Mouse (Mus musculus): ENCODE results near the gene Spic. TPM values are rescaled to one million over a fixed set of nuclear protein-coding genes. Genes with fewer than 3 reads are reported as not detected.

Spic gene
- total RNA-seq (2021), result not detected

DNA sequence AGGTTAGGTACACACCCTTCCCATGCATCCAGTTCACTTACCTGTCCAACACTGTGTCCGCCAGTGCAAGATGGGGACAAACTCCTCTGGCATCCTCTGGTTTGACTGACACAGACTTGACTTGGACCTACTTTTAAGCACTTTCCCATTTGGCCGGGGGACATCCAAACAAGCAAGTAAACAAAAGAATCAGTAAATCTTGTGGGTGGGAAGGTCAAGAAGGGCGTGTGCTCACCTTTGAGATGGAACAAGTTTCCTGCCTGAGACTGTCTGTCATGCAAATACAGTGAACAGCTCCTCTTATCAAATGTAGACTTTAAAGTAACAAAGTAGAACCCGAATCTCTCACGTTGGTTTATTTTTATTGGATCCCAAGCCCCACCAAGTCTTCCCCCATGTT lies at the start of gene Spic:
TSS of gene Spic (minus strand) at position 91 of the 400 bp plus-strand sequence.
- DNase-seq (ENCODE audit: low spot score in 2 of 2), result no peak
- intact Hi-C loops (cut with DNase I), result no loop called here

DNA sequence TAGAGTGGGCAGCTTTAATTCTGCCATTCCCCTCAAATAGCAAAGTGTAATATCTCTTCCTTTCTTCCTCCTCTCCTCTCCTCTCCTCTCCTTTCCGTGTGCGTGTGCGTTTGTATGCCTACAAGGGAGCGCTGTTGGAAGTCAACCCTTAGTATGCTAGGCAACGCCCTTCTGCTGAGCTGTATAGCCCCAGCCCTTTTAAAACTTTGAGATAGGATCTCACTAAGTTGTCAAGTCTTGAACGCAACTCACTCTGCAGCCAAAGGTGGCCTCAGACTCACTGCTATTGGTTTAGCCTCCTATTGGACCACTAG lies 47.5 kb upstream of the Spic start:
- intact Hi-C loops (cut with DNase I), result loop anchor here (5.0 to 10.0 kb wide), 3 partner anchors 93 to 355 kb away; partner anchors contain the start of genes Chpt1, Dram1, Gnptab and Utp20
- no peak for DNase-seq (ENCODE audit: low spot score in 2 of 2)

DNA sequence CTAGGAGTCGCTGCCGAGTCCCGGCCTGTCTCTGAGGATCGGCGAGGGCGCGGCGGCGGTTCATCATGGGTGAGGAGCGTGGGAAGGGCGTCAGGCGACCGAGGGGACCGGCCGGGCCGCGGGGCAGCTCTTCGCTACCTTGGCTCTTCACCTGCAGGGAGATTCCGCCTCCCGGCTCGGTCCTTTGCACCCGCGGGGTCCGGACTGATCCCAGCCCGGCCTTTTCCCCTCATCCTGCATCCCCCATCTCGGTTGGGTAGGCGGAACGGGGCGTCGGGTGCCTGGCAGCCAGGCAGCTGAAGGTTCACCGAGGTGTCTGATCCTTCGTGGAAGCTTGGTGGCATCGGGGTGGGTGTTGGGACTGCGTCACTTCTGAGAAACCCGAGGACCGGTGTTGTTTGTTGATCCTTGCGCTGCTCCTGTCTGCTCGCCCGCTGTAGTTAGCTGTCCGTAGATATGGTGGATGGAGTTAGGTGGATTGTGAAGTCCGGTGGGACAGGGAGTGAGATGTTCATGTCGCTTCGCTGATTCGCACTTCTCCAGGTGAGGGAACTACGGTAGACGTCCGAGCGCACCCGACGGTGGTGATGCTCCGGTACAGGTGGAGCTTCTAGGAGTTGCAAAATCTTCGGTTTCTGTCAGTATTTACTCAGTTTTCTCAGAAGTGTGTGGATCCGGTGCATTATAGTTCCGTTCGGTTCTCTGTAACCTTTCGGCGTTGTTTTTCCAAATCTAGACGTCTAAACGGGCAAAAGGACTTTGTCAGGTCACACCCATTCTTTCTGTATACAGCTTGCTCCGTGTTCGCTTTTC lies 46.9 kb upstream of the Spic start:
- intact Hi-C loops (cut with DNase I), result loop anchor here (5.0 to 10.0 kb wide), 3 partner anchors 93 to 354 kb away; partner anchors contain the start of genes Chpt1, Dram1, Gnptab and Utp20
- no peak for DNase-seq (ENCODE audit: low spot score in 2 of 2)

DNA sequence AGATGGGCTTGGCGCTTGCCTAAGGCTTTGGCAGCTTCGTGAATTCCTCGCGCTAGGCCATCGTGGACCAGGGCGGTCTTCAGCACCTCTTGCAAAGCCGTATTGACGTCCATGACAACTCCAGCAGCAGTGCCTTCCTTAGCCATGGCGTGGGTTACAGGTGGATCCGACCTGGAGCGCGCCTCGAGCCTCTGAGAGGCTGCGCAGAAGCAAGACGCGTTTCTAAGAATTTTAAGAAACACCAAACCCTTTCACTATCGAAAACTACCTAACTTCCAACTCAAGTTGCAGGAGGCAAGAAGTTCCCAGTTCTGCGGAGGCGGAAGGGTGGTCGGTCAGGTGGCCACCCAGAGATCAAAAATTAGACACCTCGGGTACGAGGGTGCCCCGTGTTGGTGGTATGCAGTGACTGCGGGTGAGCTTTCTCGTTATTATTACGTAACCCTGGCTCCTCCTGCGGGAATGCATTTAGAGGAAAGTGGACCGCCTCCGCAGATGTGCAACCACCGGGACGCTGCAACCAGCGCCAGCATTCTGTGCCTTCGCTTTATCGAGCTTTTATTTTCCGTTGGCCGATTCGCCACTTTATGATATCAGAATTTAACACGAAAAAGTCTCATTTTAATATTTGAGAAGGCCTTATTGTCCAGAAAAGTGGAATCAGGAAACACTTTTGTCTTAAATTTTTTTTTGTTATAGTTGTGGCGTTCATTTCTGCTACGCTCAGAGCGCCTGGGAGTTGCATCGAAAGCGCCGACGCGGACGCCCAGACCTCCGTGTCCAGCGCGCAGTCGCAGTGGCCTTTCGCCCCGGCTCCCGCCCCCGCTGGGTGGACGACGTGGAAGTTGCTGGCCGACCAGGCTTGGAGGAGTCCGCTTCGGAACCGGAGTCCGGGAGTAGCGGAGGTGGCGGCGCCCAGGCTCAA lies 46.0 kb upstream of the Spic start, which contains the start of gene Arl1:
TSS of gene Arl1 (plus strand) at position 288 of the 925 bp plus-strand sequence.
- intact Hi-C loops (cut with DNase I), result loop anchor here (5.0 to 10.0 kb wide), 3 partner anchors 94 to 354 kb away; partner anchors contain the start of genes Chpt1, Dram1, Gnptab and Utp20
- DNase-seq (ENCODE audit: low spot score in 2 of 2), result peak; percentile 91 to 94

DNA sequence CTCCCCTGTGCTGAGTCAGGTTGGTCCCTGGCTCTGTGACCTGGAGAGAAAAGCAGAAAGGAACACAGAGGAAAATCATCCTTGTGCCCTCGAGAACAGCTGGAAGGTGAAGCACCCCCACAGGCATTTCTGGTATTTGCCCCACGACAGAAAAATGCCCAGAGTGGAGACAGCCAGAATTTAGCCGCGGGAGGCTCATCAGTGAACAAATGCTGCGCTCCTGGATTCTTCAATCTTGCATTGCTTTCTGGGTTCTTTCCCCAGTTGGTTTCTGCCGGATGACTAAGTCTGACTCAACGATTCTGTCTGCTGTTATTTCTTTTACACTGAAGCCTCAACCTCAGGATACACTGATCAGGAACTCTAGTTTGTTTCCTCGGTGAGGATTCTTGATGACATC lies 43.4 kb upstream of the Spic start:
- intact Hi-C loops (cut with DNase I), result no loop called here
- DNase-seq (ENCODE audit: low spot score in 2 of 2), result no peak

DNA sequence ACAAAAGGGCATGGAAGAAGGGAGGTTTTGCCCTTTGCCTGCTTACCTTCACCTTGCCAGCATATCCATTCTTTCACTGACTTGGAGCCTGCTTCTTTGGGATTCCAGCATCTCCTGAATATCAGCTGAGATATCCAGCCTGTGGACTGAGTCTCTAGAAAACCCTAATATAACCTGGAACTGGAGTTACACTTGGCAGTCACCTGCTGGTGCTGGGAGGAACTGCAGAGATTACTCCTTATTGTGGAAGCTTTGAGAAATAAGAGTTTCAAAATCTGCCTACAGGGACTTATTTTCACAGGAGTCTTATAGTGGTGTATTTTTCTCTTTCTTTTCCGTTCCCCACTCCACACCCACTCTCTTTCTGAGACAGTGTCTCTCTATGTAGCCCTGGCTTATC lies 42.3 kb upstream of the Spic start:
- intact Hi-C loops (cut with DNase I), result no loop called here

DNA sequence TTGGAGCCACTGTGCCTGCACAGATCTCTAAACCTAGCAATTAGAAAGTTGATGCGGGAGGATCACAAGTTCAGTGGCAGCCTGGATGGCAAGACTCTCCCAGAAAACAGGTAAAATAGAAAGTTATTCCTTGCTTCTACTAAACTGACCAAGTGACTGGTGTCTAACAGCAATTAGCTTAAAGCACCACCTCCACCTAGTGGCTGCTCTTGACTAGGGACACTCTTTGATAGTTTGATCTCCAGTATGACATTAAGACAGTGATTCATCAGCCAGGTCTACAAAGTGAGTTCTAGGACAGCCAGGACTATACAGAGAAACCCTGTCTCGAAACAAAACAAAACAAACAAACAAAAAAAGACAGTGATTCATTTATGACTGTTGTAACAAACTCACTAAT lies 40.5 kb upstream of the Spic start:
- intact Hi-C loops (cut with DNase I), result no loop called here
- no peak for DNase-seq (ENCODE audit: low spot score in 2 of 2)

More for the DNA sequence above, 42.3 kb upstream of the Spic start:
- DNase-seq (ENCODE audit: low spot score in 2 of 2), result peak; percentile 64 to 80

DNA sequence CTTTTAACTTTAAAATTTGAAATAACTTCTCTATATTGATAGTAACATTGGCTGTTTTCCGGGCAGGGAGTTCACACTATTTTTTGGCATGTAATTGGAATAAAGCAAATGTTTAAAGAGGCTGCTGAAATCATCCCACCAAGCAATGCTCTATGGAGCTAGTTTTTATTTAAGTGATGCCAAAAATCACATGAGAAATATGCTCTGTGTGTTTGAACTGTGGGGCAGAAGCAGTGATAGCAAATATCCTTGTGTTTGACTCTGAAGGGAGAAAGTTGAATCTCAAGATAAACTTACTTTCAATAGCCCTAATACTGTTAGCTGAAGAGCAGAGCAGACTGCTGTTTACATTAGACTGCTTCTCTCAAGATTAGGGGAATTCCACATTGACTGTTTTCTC lies 34.8 kb upstream of the Spic start:
- intact Hi-C loops (cut with DNase I), result no loop called here
- no peak for DNase-seq (ENCODE audit: low spot score in 2 of 2)

DNA sequence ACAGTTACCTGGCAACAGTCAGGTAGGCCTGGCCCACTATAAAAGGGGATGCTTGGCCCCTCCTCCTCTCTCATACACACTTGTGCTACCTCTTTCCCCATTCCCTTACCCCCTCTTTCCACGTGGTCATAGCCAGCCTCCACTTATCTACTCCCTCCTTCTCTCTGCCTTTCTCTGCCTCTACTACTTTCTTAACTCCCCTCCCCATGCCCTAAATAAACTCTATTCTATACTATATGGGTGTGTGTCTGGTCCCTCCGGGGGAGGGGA lies 32.9 kb upstream of the Spic start:
- DNase-seq (ENCODE audit: low spot score in 2 of 2), result no peak

DNA sequence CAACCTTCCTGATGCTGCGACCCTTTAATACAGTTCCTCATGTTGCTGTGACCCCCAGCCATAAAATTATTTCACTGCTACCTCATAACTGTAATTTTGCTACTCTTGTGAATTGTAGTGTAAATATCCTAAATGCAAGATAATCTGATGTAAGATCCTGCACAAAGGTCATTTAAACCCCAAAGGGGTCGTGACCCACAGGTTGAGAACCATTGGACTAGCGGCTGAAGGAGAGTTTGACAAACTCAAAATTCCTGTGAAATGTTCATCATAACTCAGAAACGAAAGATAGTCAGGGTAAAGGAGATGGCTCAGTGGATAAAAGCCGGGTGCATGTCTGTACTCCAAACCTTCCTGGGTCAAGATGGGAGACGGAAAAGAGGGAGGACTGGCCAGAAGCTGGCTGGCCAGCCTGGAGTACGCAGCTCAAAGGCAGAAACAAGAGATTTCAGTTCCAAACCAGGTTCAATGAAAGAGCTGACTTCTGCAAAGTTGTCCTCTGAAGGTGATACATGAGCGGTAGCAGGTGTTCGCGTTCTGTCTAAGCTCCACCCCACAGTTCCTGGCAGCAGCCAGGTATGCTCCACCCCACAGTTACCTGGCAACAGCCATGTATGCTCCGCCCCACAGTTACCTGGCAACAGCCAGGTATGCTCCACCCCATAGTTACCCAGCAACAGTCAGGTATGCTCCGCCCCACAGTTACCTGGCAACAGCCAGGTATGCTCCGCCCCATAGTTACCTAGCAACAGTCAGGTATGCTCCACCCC lies 32.4 kb upstream of the Spic start:
- no peak for DNase-seq (ENCODE audit: low spot score in 2 of 2)
- intact Hi-C loops (cut with DNase I), result no loop called here

More for the DNA sequence above, 32.9 kb upstream of the Spic start:
- intact Hi-C loops (cut with DNase I), result no loop called here

DNA sequence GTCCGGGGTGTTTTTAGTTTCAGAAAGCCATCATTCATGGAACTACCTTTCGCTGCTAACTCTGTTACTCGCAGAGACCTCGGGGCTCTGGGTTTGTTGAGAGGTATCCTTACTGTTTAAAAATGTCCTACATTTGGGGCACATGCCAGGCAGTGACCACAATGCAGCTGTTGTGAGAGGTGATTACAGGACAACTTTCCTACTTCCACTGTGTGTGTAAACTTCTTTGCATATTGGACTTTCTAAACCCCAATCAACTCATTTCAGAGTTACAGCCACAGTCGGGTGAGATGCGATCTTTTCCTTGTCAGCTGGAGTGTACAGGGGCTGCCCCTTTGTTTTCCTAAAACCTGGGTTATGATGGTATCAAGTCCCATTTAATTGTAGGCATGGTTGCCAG lies 30.8 kb upstream of the Spic start:
- intact Hi-C loops (cut with DNase I), result no loop called here
- no peak for DNase-seq (ENCODE audit: low spot score in 2 of 2)

DNA sequence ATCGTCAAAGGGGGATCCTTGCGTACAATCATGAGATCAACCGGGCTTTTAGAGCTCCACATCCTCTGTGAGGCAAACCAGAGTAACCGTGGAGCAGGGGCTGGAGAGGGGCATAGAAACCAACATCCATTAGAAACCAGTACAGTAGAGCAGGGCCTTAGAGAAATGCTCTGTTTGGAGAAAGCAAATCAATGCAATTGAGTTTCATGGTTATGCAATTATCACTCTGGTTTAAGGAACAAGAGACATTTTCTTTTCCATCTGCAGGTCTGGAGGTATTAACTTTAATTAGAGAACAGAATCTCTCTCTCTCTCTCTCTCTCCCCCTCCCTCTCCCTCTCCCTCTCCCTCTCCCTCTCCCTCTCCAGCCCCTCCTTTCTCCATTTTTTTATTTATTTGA lies 29.9 kb upstream of the Spic start:
- intact Hi-C loops (cut with DNase I), result no loop called here
- DNase-seq (ENCODE audit: low spot score in 2 of 2), result no peak

DNA sequence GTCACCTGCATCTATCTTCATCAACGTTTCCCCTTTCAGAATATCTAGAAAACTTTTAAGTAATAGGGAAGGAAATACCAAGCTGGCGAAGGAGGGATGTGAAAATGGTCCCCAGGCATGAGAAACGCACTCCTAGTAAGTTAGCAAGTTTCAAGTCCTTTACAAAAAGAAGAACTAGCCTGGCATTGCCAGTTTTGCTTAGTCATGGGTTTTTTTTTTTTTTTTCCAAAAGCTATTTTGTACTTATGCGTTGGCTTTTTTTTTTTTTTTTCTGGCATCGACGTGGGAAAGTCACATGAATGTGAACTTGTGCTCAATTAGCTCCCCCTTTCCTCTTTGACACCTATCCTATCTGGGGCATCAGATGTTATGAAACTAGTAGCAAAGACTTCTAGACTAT lies 27.5 kb upstream of the Spic start:
- DNase-seq (ENCODE audit: low spot score in 2 of 2), result no peak
- intact Hi-C loops (cut with DNase I), result no loop called here

DNA sequence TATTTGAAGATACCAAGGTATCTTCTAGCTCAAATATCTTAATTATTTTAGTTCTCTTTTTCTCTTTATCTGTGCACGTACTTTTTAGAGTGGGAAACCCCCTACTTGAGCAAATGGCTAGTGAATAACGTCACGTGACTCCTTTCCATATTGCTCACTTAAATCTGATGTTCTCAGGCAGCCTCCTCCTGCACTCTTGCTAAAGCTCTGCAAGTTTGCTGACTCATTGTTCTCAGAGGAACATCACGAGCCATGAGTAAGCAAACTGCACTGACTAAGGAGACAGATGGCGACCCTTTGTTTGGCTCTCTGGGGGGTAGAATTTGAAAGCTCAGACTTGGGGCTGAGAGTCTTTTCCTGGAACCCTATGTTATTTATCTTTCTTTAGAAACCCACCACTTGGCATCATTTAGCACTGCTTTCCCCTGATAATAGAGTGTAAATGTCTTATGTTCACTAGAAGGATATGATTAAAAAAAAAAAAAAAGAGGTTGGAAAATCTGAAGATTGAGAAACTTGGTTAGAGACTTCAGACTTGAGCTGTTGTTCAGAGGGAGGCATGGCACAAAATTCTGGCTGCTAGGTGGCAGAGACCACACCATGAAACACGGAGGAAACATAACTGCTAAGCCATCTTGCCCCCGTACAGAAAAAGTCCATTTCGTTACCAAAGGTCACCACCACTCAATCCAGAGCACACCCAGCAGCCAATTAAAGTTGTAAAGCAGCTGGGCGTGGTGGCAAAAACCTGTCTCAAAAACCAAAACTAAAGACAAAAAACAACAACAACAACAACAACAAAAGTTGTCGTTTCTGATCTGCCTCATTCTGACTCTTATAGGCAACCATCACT lies 24.1 kb upstream of the Spic start:
- intact Hi-C loops (cut with DNase I), result loop anchor here (5.0 kb wide), 1 partner anchor 87 kb away; no protein-coding TSS in a partner anchor
- peak; percentile 65 to 88 for DNase-seq (ENCODE audit: low spot score in 2 of 2)

DNA sequence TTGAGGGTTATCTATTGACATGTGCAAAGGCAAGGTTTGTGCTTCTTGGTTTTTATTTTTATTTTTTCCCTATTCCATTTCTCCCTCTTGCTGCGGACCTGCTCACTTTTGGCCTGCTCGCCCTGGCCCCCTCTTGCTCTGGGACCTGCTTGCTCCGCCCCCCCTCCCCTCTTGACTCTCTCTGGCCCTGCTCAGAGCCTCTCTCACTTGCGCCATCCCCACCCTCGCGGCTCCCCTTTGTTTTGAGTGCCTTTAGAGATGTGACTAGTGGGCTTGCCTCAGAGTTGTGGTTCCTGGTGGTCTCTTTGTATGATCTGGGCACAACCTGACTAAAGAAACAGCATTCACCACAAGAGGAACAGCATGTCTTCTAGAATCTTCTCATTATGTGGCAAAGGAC lies 16.1 kb upstream of the Spic start:
- intact Hi-C loops (cut with DNase I), result no loop called here
- DNase-seq (ENCODE audit: low spot score in 2 of 2), result no peak

DNA sequence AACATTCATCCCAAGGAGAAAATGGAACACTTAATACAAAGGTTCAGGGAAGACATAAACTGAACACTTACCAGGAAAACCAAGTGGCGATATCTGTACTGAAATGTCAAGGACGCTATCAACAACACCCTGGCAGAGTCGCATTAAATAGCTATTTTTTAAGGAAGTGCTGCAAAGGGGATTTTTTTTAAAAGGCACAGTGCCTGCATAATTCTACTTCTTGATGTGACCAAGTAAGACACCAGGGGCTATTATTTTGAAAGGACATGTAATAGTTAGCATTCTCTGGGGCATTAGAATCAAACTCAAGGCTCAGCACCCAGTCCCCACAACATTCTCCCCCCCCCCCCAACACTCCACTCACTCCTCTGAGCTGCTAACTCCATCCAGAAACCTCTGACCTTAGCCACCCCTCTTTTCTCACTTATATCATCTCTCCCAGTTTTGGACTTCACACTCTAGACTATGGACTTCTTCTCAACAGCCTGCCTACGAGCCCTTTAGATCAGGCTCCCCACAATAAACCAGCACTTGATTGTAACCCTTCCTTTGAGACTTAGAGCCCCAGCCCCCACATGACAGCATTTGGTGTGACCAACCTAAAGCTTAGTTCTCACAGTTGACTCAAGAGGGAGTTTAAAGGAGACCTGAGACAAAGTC lies 1.8 kb downstream of the Spic start:
- no peak for DNase-seq (ENCODE audit: low spot score in 2 of 2)
- intact Hi-C loops (cut with DNase I), result no loop called here

DNA sequence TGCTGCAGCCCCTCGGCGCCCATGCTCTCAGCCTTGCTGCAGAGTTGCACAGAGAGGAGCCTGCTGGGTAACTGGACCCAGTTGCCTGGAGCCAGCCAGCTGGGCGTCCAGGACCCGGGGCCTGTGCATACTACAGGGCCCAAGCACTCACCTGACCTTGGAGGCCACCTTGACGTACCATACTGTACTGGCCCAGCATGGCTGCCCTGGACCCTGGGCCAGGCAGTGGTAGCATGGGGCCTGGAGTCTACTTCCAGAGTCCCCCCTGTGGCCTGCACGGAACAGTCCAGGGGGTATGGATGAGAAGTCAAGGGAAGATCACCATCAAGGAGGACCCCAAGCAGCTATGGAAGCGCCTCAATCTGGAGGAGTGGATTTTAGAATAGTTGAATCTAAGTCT lies 12.0 kb downstream of the Spic start:
- intact Hi-C loops (cut with DNase I), result no loop called here
- DNase-seq (ENCODE audit: low spot score in 2 of 2), result no peak

DNA sequence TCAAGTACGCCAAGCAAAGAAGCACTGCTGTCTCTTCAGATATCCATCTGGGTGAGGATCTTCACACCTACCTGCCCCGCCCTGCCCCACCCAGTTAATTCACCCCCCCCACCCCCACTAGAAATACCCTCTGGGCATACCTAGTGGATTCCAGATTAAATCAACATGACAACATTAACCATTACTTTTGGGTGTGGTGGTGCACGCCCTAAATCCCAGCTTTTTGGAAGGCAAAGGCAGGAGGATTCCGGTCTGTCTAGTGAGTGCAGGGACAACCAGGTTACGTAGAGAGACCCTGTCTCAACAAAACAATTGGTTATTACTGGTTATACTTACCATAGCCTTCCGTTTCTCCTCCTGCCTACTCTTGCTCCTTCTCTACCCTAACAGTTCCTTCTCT lies 12.7 kb downstream of the Spic start:
- no peak for DNase-seq (ENCODE audit: low spot score in 2 of 2)
- intact Hi-C loops (cut with DNase I), result no loop called here

Measured in left cerebral cortex, postnatal 25 days (tissue).